Mouse (Mus musculus) megakaryocyte progenitor cell, adult 5-6 weeks (primary cell): ENCODE measurements around the gene Alg11. TPM values are rescaled to one million over a fixed set of nuclear protein-coding genes. Genes with fewer than 3 reads are reported as not detected.

ENCODE experiments used
- ATAC-seq: replicated peaks from 2 replicates; pipeline ENCODE4 v1.8.0; 2016; ENCODE audit warnings: mild to moderate bottlenecking, moderate TSS enrichment, inconsistent platforms; ENCODE audit not compliant: poor library complexity
- total RNA-seq, 2 experiments: library from RNA; stranded (forward) in 1 of 2; stranded (reverse) in 1 of 2; fragments of 157-497, 149-512 nt in 1 of 2; fragments of 200-1000 nt in 1 of 2; gene quantifications; 2 replicates each; pipeline versions ENCODE4 v1.2.3 to v1.2.4; 2015 to 2017

Alg11 gene
- total RNA-seq (2015), result 11.2 and 11.8 TPM in 2 replicates
- 11.4 and 15.4 TPM in 2 replicates for total RNA-seq (2017)

GRCm38 (mm10) chr8:22060446-22060889, at the start of gene Alg11:
Alg11 (plus strand) TSS chr8:22060721.
- peak; percentile 89 for ATAC-seq

DNA sequence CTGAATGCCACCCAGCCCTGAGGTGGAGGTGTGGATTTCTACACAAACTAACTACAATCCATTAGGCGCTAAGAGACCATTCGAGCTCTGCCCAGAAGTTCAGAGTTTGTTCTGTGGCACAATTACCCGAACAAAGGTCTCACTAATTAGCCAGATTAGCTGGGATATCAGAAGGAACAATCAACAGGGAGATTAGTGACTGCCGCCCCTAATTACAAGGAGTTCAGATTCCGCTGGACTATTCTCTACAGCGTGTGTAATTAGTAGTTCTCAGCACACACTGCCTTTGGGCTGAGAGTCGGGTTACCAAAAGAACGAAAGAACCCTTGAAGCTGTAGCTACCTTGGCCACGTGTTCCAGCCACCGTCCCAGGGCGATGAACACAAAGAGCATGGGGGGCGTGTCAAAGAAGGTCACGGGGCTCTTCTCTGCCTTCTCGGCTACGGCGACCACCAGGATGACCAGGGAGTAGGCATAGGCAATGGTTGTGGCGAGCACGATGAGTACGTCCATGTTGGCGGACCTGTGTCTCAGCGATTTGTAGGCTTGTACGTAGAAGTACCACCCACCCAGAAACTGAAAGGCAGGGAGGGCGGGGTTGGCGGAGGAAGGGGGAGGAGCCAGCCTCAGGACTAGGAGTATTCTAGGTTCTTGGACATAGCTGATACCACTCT, 47.4 kb upstream of the Alg11 start:
- peak; percentile 59 for ATAC-seq

GRCm38 (mm10) chr8:22017731-22018130, 42.8 kb upstream of the Alg11 start:
- ATAC-seq, result no peak

GRCm38 (mm10) chr8:22019498-22019897, 41.0 kb upstream of the Alg11 start:
- no peak for ATAC-seq

DNA sequence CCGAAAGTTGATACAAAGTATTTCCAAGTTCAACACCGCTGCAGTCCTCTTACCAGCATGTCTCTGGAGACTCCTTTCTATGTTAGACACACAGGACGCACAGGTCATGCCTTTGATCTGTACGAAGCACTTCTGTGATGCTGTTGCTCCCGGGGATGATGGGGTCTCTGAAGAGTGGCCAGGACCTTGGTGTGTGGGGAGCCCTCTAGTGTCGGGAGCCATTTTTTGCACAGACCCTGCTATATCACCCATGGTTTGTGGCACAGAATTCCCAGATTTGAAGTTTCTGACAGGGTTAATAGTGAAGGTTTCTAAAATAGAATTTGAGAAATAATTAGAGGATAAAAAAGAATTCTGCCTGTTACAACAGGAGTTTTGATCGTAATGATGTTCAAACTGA, 38.3 kb upstream of the Alg11 start:
- ATAC-seq, result no peak

DNA sequence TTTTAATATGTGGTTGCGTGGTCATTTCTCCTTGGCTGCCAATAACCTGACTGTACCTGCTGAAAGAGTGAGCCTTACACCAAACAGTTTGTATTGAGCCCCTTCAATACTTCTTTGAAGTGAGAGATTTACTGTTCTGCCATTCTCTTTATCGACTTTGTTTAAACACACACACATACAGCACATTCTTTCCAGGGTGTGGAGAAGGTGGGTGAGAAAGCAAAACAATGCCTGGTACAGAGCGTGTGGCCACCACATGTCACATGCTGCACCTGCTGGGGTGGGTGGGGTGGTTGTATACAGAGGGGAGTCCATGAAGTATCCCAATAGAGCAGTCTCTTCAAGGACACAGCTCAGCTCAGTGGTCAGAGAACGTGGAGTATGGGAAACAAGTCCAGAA, 35.3 kb upstream of the Alg11 start:
- no peak for ATAC-seq

GRCm38 (mm10) chr8:22028973-22029372, 31.5 kb upstream of the Alg11 start:
- ATAC-seq, result peak; percentile 86

DNA sequence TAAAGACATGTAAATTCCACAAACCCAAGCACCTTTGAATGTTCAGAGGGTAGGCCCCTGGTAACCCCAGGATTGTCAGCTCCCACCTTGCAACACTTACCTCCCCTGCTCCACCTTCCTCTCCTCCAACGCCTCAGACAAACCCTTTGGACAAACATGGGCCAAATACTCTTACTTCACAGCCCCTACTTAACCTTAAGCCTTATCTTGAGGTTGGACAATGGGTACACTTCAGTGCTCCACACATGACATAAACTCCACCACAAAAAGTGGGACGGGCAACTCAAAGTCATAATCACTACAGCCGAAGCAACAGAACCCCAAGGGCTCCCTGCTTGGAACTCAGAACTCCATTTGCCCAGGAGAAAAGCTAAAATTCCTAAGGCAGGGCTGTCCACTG, 29.5 kb upstream of the Alg11 start:
- ATAC-seq, result no peak

- no peak for ATAC-seq
Measured at GRCm38 (mm10) chr8:22036137-22036536, 24.4 kb upstream of the Alg11 start.

DNA sequence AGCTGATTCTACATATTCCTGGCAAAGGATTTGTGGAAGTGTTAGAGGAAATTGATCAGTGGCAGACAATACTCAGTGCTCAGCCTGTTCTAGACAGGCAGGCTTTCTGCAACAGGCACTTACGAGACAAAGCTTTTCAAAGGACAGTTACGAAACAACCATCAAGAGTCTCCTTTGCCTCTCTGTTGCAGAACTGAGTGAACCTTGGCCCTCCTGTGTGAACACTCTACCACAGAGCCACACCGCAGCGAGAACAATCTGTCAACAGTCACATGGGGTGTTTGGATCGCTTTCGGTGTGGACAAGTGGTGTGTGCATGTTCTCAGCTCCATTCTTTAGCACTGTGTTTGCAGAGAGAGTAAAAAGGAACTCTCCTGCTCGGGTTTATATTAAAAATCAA, 23.5 kb upstream of the Alg11 start:
- no peak for ATAC-seq

GRCm38 (mm10) chr8:22039468-22040152, 20.9 kb upstream of the Alg11 start:
- no peak for ATAC-seq

DNA sequence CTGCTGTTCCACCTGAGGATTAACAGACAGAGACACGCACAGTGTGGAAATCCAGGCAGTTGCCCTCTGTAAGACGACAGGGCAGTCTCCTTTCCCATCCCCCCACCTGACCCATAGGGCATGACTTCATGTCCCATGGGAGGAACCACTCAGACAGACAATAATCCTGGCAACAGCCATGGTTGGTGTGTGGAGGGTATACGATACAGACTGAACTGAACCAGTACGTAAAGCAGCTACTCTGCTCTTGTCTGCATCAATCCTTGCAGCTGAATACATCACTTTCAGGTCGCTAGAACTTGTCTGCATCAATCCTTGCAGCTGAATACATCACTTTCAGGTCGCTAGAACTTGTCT, 20.4 kb upstream of the Alg11 start:
- ATAC-seq, result no peak

GRCm38 (mm10) chr8:22042515-22042914, 18.0 kb upstream of the Alg11 start:
- ATAC-seq, result no peak

DNA sequence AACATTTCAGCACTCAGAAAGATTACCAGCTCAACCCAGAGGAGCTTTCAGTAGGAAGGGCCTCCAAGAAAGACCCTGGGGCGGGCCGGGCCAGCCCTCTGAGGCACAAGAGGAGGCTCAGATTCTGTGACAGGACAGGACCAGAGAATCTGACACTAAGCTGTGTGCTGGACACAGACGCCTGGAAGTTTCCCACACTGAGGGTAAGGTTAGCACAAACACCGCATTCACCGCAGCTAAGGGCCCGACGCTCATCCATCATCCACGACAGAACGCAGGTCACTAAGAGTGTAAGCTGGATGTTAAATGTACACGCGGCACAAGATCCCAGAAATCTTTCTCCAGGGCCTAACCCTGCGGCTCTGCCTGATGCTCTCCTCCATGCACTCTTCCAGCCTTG, 16.8 kb upstream of the Alg11 start:
- ATAC-seq, result no peak

GRCm38 (mm10) chr8:22047699-22048464, 12.6 kb upstream of the Alg11 start:
- peak; percentile 99 for ATAC-seq

DNA sequence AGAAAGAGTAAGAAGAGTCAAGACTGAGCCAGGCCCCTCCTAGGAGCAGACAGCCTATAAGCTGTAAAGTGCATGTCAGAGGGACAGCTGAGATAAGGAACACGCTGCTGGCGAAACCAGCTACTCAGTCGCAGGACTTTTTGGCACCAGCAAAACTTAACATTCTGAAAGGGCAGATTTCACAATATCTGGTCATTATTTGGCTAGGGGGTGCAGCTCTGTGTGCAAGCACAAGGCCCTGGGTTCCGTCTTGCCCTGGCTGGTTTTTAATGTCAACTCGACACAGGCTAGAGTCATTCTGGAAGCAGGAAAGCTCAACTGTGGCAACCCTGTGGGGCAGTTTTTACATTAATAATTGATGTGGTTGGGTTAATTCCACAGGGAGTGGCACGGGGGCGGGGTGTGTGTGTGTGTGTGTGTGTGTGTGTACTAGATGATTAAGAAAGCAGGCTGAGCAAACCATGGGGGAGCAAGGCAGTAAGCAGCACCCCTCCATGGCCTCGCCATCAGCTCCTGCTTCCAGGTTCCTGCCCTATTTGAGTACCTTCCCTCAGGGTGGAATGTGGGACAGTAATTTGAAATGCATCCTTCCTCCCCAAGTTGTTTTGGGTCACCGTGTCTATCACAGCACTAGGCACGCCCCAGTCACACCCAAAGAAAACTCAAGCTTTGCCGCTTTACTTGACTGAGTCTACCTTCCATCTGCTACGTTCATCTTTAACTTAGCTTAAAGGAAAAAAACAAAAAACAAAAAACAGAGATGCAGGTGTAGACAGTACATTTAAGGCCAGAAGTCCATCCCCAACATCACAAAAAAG, 5.6 kb upstream of the Alg11 start:
- peak; percentile 68 for ATAC-seq

GRCm38 (mm10) chr8:22055492-22055877, 5.0 kb upstream of the Alg11 start:
- ATAC-seq, result no peak

DNA sequence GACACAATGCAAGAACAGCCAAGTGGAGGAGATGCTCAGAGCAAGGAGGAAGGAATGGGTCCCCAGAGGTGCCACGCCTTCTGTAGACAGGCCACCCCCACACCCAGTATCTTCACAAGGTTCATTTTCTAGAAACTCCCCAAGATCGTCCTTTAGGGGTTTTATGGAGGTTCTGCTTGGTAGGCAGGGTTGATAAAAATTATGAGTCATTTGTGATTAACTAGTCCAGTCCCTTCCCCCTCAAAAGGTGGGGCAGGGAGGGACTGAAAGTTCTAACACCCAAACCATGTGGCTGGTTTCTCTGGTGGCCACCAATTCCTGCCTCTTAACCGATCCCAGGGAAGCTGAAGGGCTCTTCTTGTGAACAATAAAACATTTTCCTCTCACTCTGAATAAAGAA, 3.7 kb upstream of the Alg11 start:
- ATAC-seq, result no peak

DNA sequence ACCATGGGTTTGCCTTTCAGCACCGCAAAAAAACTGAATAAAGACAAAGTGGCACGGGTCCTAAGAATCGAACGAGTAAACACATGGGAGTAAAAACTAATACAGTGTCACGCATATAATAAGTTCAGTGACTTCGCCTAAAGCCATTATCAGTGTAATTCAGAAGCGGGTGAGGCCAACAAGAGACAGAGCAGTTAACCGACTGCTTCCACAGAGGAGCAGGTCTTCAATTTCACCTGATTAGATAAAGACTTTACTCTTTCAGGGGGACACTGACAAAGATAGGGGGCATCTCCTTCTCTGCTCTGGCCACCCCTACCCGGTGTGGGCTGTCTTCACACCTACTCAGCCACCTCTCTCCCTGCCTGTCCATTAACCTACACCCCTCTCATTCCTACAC, 2.2 kb upstream of the Alg11 start:
- no peak; the same call in 1 of the 2 replicates for ATAC-seq

- no peak for ATAC-seq
Measured at GRCm38 (mm10) chr8:22059153-22059738, 1.3 kb upstream of the Alg11 start.
